Mouse (Mus musculus): ENCODE measurements around the gene Palm3. TPM values are rescaled to one million over a fixed set of nuclear protein-coding genes. Genes with fewer than 3 reads are reported as not detected.

The Palm3 gene
- polyA plus RNA-seq, 1 experiment from 2014 or later: 6.7 TPM

DNA sequence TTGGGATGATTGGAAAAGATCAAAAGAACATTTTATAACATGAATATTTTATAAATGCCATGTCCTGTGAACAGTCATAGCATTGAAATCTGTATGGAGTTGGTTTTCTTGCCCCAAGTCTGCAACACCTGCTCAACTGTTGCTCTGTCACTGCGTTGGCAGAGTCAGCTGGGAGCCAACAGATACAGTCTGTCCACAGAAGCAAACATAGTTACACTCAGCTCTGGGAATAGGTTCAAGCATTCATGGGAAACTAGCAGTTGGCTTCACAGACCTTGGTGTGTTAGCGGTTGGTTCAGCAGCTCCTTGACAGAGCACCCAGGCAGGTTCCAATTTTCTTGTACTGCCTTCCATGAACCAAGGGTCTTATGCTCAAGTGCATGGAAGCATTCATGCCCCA lies 49.4 kb downstream of the Palm3 start:
- Histone ChIP-seq H3K9ac (no peak overlapping the region), H3K27me3 (replicated peaks) (no peaks in the 10 kb centered on the region), H3K27ac (no peak overlapping the region), H3K4me3 (replicated peaks) (no peak overlapping the region), H3K4me2 (no peak overlapping the region), H3K9me3 (no peaks in the 10 kb centered on the region), H3K36me3 (peaks cover 3% of the 10 kb centered on the region; the same call in 1 of the 2 replicates), H3K4me1 (peaks cover 48% of the 10 kb centered on the region)
- no peak for ATAC-seq (ENCODE audit: insufficient read depth, low FRiP score, low read depth)
- WGBS: 79% methylated on average over 2 of the region's 2 CpGs

DNA sequence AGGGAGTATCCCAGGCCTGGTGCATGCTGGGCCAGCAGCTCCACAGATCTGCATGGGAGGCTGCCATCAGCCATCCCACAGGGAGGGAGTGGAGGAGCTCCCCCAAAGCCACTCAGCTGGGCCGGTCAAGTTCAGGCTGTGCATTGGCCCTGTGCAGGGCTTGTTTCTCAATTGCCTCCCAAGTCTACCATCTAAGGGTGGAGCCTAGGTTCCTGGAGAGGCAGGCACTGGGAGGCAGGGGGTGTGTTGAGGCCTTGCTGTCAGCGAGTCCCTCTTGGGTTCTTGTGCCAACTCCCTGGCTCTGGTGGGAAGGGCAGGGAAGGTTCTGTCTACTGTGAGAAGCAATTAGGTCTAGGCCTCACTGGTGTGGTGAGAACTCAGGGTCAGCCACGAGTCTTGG lies 50.6 kb downstream of the Palm3 start:
- Histone ChIP-seq H3K9ac (no peak overlapping the region), H3K27ac (peak overlapping the region; percentile 11; the same call in 1 of the 2 replicates), H3K4me1 (peaks cover 48% of the 10 kb centered on the region)

DNA sequence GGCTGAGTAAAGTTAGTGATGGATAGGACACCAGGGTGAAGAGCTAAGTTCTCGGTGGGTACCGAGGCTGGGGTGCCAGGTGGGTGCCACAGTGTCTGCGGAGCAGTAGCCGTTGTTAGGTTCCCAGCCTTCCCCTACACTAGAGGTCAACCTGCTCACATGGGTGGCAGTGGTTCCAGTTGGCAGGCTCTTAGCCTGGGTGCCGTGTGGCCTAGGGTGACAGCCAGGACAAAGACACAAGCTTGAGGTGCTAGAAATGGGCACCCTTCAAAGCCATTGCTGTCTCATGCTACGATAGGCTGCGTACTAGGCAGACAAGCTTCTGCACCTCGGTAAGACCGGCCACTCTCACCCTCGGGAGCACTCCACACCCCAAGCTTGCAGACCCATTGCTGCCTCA lies 51.0 kb downstream of the Palm3 start:
- ATAC-seq (ENCODE audit: insufficient read depth, low FRiP score, low read depth): no peak
- no peaks in the 10 kb centered on the region for H3K9me3 ChIP-seq
- H3K36me3 ChIP-seq: peaks cover 3% of the 10 kb centered on the region; the same call in 1 of the 2 replicates
- 88% methylated on average over 10 of the region's 10 CpGs for WGBS
- H3K4me1 ChIP-seq: peaks cover 48% of the 10 kb centered on the region
- H3K9ac ChIP-seq: no peak overlapping the region
- no peak overlapping the region for H3K27ac ChIP-seq
- no peak overlapping the region for H3K4me3 ChIP-seq (replicated peaks)
- H3K4me2 ChIP-seq: no peak overlapping the region
- H3K27me3 ChIP-seq (replicated peaks): no peaks in the 10 kb centered on the region

More for the DNA sequence above, 50.6 kb downstream of the Palm3 start:
- Histone ChIP-seq H3K9me3 (no peaks in the 10 kb centered on the region), H3K4me2 (no peak overlapping the region), H3K27me3 (replicated peaks) (no peaks in the 10 kb centered on the region), H3K4me3 (replicated peaks) (no peak overlapping the region), H3K36me3 (peaks cover 3% of the 10 kb centered on the region; the same call in 1 of the 2 replicates)
- no peak for ATAC-seq (ENCODE audit: insufficient read depth, low FRiP score, low read depth)
- 79% methylated on average over 3 of the region's 3 CpGs for WGBS

DNA sequence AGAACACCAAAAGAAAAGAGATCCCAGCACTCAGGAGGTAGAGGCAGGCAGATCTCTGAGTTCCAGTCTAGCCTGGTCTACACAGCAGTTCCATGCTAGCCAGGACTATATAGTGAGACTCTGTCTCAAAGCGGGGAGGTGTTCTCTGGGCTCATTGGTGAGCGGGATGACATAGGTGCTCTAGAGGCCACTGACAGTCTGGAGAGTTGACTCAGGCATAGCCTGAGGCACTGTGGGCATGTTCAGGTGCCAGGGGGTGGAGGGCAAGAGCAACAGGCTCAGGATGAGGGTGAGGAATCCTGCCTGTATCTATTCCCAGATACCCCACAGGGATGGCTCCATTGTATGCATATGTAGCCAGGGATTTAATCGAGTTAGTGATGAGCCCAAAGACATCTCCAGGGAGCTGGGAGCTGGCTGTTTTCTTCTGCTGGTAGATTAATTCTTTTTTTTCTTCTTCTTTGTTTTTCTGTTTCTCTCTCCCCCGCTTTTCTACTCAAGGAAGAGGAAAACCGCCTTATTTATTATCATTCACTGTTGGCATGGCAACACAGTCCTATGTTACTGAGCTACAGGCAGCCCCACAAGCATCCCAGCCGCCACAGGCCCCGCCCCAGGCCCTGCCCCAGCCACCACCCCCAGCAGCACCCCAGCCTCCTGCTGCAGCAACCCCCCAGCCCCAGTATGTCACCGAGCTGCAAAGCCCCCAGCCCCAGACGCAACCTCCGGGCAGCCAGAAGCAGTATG lies 52.1 kb downstream of the Palm3 start:
- Histone ChIP-seq H3K27me3 (replicated peaks) (no peaks in the 10 kb centered on the region), H3K4me1 (peaks cover 38% of the 10 kb centered on the region), H3K27ac (no peak overlapping the region), H3K36me3 (peaks cover 3% of the 10 kb centered on the region; the same call in 1 of the 2 replicates), H3K4me2 (no peak overlapping the region), H3K4me3 (replicated peaks) (no peak overlapping the region), H3K9me3 (no peaks in the 10 kb centered on the region), H3K9ac (no peak overlapping the region)
- 63% methylated on average over 10 of the region's 10 CpGs for WGBS
- no peak for ATAC-seq (ENCODE audit: insufficient read depth, low FRiP score, low read depth)

DNA sequence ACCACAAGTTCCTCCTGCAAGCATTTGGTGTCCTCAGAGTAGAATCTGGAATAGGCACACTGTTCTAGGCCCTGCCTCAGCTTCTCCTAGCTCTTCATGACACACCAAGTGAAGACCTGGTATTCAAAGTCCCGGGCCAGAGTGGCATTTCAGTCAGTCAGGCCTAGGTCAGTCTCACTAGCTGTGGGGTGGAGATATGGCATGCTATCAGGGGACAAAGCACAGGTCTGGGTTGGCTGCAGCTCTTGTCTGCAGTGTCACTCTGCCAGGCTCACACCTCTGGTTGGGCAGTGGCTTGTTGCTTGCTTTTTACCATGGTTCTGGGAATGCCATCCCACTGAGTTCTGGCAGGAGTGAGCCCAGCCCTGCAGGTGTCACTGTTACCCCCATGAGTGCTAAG lies 55.1 kb downstream of the Palm3 start:
- H3K9ac ChIP-seq: no peak overlapping the region

DNA sequence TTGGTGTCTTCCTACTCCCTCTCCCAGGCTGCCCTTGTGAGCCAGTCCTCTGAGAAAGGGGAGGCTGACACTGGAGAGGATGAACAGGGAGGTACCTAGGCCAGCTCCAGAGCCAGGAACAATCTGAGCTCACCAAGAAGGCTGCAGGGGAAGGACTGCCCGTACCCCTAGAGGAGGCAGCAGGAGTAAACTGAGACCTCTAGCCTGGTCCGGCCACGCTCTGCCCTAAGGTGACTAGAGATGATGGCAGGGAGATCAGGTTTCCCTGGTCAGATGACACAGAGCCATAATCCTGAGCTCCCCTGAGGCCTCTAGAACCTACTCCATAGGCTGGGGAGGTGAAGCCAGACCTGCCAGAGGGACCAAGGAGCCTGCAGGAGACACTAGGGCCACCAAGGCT lies 55.6 kb downstream of the Palm3 start:
- no peak for ATAC-seq (ENCODE audit: insufficient read depth, low FRiP score, low read depth)
- Histone ChIP-seq H3K9ac (no peak overlapping the region), H3K27me3 (replicated peaks) (no peaks in the 10 kb centered on the region), H3K4me3 (replicated peaks) (no peak overlapping the region), H3K36me3 (peaks cover 16% of the 10 kb centered on the region), H3K27ac (no peak overlapping the region), H3K4me2 (no peak overlapping the region), H3K9me3 (no peaks in the 10 kb centered on the region), H3K4me1 (peaks cover 15% of the 10 kb centered on the region; the same call in 1 of the 2 replicates)
- WGBS: 72% methylated on average over 3 of the region's 3 CpGs

More for the DNA sequence above, 55.1 kb downstream of the Palm3 start:
- H3K4me3 ChIP-seq (replicated peaks): no peak overlapping the region
- H3K4me2 ChIP-seq: no peak overlapping the region
- peaks cover 19% of the 10 kb centered on the region for H3K4me1 ChIP-seq
- ATAC-seq (ENCODE audit: insufficient read depth, low FRiP score, low read depth): no peak
- H3K27me3 ChIP-seq (replicated peaks): no peaks in the 10 kb centered on the region
- H3K36me3 ChIP-seq: peaks cover 15% of the 10 kb centered on the region
- no peaks in the 10 kb centered on the region for H3K9me3 ChIP-seq
- WGBS: 84% methylated on average over 1 of the region's 1 CpGs
- no peak overlapping the region for H3K27ac ChIP-seq

DNA sequence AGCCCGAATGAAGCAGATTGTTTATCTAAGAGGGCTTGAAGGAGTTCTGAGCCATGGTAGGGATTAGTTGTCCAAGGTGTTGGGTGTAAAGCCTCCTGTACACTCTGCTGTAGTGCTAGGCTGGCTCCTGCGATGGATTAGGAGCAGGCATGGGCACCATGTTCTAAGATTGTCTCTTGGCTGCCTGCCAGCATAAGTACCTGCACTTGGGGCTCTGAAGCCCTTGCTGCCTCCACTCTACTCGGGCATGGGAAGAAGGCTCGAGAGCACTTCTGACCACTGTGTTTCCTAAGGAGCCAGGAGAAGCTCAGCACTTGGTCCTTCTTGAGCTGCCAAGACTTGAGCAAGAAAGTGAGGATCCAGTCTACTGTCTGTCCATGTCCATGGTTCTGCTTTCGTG lies 57.9 kb downstream of the Palm3 start:
- no peak overlapping the region for H3K4me3 ChIP-seq (replicated peaks)
- whole genome bisulfite sequencing: 74% methylated on average over 5 of the region's 5 CpGs
- ATAC-seq (ENCODE audit: insufficient read depth, low FRiP score, low read depth): no peak
- H3K36me3 ChIP-seq: peaks cover 31% of the 10 kb centered on the region
- H3K27ac ChIP-seq: no peak overlapping the region
- H3K9me3 ChIP-seq: no peaks in the 10 kb centered on the region
- 0 out of 2 replicates have a peak, but pooled peaks cover 3% of the 10 kb centered on the region for H3K4me1 ChIP-seq
- no peaks in the 10 kb centered on the region for H3K27me3 ChIP-seq (replicated peaks)
- H3K9ac ChIP-seq: no peak overlapping the region
- H3K4me2 ChIP-seq: no peak overlapping the region

MicroRNA genes within 50 kb of the gene (microRNA counts, 519-probe panel; counts per million panel counts)
- microRNA mmu-miR-1199: not detected

Small RNAs within 50 kb of the gene (microRNA-seq; reads per million reads assigned to microRNA genes)
- gene Mir1199 (0.77 reads per million), gene Mir8111 (1.4 reads per million)

Other genes starting within 250 kb of the Palm3 start
- gene Adgrl1, start 121.4 kb upstream of the Palm3 start, polyA plus RNA-seq (2015; fragmentation: Nextera tagmentation; extraction: Ambion mirVana): 17.7 and 18.1 TPM in 2 replicates
- 0.42 and 0.53 TPM in 2 replicates for gene Gm10644, start 66.3 kb upstream of the Palm3 start, polyA plus RNA-seq (2015; fragmentation: Nextera tagmentation; extraction: Ambion mirVana)
- gene Asf1b, start 66.0 kb upstream of the Palm3 start, polyA plus RNA-seq (2015; fragmentation: Nextera tagmentation; extraction: Ambion mirVana): 55.0 and 57.3 TPM in 2 replicates
- gene Prkaca, start 48.5 kb upstream of the Palm3 start, polyA plus RNA-seq (2015; fragmentation: Nextera tagmentation; extraction: Ambion mirVana): 113 and 125 TPM in 2 replicates
- 8.9 and 9.9 TPM in 2 replicates for gene Samd1, start 23.8 kb upstream of the Palm3 start, polyA plus RNA-seq (2015; fragmentation: Nextera tagmentation; extraction: Ambion mirVana)
- gene 1700067K01Rik, start 20.0 kb upstream of the Palm3 start, polyA plus RNA-seq (2015; fragmentation: Nextera tagmentation; extraction: Ambion mirVana): 0.53 and 0.68 TPM in 2 replicates
- gene 2210011C24Rik, start 9.3 kb upstream of the Palm3 start, polyA plus RNA-seq (2015; fragmentation: Nextera tagmentation; extraction: Ambion mirVana): 0.67 and 1.0 TPM in 2 replicates
- gene Il27ra, start 21.1 kb downstream of the Palm3 start, polyA plus RNA-seq (2015; fragmentation: Nextera tagmentation; extraction: Ambion mirVana): 1.1 and 1.7 TPM in 2 replicates
- not detected in 2 replicates for gene Rln3, start 23.5 kb downstream of the Palm3 start, polyA plus RNA-seq (2015; fragmentation: Nextera tagmentation; extraction: Ambion mirVana)
- 1.1 and 1.3 TPM in 2 replicates for gene Gm10643, start 43.7 kb downstream of the Palm3 start, polyA plus RNA-seq (2015; fragmentation: Nextera tagmentation; extraction: Ambion mirVana)
- gene Rfx1, start 45.4 kb downstream of the Palm3 start, polyA plus RNA-seq (2015; fragmentation: Nextera tagmentation; extraction: Ambion mirVana): 8.0 and 8.8 TPM in 2 replicates
- gene Dcaf15, start 83.3 kb downstream of the Palm3 start, polyA plus RNA-seq (2015; fragmentation: Nextera tagmentation; extraction: Ambion mirVana): 6.8 and 7.7 TPM in 2 replicates
- 0.36 and 0.39 TPM in 2 replicates for gene Podnl1, start 104.5 kb downstream of the Palm3 start, polyA plus RNA-seq (2015; fragmentation: Nextera tagmentation; extraction: Ambion mirVana)
- 22.2 and 22.7 TPM in 2 replicates for gene Cc2d1a, start 126.5 kb downstream of the Palm3 start, polyA plus RNA-seq (2015; fragmentation: Nextera tagmentation; extraction: Ambion mirVana)
- 0.91 and 1.2 TPM in 2 replicates for gene 4930432K21Rik, start 126.6 kb downstream of the Palm3 start, polyA plus RNA-seq (2015; fragmentation: Nextera tagmentation; extraction: Ambion mirVana)
- 1.7 and 2.3 TPM in 2 replicates for gene Nanos3, start 163.7 kb downstream of the Palm3 start, polyA plus RNA-seq (2015; fragmentation: Nextera tagmentation; extraction: Ambion mirVana)
- gene Zswim4, start 215.6 kb downstream of the Palm3 start, polyA plus RNA-seq (2015; fragmentation: Nextera tagmentation; extraction: Ambion mirVana): 8.9 and 9.7 TPM in 2 replicates
- 311 and 318 TPM in 2 replicates for gene D8Ertd738e, start 228.2 kb downstream of the Palm3 start, polyA plus RNA-seq (2015; fragmentation: Nextera tagmentation; extraction: Ambion mirVana)
- gene Mri1, start 235.9 kb downstream of the Palm3 start, polyA plus RNA-seq (2015; fragmentation: Nextera tagmentation; extraction: Ambion mirVana): 68.9 and 73.2 TPM in 2 replicates
- gene Ccdc130, start 248.9 kb downstream of the Palm3 start, polyA plus RNA-seq (2015; fragmentation: Nextera tagmentation; extraction: Ambion mirVana): 14.4 and 17.8 TPM in 2 replicates

Measured in stomach, embryonic 15.5 days (tissue).